Mouse (Mus musculus): ENCODE measurements around the gene Gm47995.
A peak's percentile ranks its signal among the peaks of the same experiment; 100 is the strongest.
"Not testable (repeated sequence)": the region's sequence is repeated elsewhere in the genome, so short reads cannot be mapped to it uniquely, and the experiment has no call there.

The Gm47995 gene

GRCm38 (mm10) chr1:151198120-151198519 is at the start of gene Gm47995:
Gene Gm47995, plus strand, starts transcription at chr1:151198448.
- DNase-seq: not testable (repeated sequence)

DNA sequence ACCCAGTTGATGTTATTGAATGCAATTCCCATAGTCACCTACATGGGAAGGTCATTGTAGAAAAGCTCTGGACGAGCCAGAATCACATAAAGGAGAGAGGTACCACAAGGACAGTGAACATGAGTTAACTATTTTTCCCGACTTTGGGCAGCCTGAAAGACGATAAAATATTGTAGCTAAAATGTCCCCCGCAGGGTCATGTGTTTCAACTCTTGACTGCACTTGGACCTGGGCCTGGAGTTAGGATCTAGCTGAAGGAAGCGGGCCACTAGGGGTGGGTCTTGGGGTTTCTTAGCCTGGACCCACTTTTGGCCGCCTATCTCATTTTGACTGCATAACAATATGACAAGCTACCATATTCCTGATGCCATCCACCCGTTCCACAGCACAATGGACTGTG is 48.0 kb upstream of the Gm47995 start:
- no peak for DNase-seq

DNA sequence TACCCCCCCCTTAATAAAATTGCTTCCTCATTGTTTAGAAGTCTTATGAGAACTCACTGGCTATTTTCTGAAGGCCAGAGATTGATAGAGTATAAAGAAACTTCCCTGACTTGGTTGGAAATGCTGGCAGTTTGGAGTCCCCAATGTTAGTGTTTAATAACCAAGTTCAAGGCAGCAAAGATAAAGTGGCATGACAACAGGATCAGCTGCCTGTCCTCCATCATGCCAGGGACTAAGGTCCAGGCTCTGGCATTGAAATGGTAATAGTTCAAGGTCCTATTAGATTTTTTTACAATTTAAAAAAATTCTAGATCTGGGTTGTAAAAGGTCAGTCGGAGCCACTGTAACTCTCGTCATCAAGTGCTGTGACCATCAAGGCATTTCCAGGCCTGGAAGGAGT is 47.2 kb upstream of the Gm47995 start:
- DNase-seq: no peak

DNA sequence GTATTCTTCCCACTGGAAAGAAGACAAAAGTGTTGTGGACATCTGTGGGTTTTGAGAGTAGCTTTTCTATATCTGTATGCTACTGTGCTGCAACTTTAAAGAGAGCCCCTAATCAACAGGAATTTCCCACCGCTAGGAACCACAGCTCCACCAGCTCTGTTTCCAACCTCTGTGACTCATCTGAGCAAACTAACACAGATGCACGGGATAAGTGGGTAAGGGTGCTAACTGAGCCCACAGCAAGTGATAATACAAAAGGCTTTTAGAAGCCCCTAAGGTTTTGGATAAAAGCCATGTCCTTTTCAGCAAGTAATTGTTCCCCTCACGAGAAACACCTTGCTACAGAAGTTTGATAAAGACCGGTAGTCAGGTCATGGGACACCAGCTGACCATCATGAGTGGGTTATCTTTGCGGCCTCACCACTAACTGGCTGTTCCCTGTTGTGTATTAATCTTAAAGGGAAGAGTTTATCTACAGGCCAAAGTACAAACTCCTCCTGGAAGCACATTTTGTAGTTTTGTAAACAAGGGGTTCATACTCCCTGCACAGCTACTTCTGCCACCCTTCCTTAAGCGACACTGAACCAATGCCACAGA is 45.1 kb upstream of the Gm47995 start:
- no peak for DNase-seq

GRCm38 (mm10) chr1:151154131-151154530 is 44.1 kb upstream of the Gm47995 start:
- not testable (repeated sequence) for DNase-seq

DNA sequence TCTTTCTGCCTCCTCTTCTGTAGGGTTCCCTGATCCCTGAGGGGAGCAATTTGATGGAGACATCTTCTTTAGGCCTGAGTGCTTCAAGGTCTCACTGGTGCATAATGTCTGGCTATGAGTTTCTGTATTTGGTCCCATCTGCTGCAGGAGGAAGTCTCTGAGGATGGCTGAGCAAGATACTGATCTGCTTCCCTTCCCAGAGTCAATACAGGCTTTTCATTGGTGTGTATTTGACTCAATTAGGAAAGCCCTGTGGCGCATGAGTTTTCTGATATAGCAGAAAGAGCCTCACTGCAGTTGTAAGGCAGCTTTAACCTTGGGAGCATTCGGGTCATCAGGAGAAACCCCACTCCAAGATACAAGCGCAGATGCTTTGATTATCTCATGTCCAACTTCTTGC is 42.1 kb upstream of the Gm47995 start:
- no peak for DNase-seq

GRCm38 (mm10) chr1:151156777-151157632 is 41.2 kb upstream of the Gm47995 start:
- no peak for DNase-seq

- DNase-seq: no peak
Observed at GRCm38 (mm10) chr1:151157963-151158856, 40.0 kb upstream of the Gm47995 start.

- DNase-seq: no peak
Observed at GRCm38 (mm10) chr1:151158857-151159510, 39.3 kb upstream of the Gm47995 start.

GRCm38 (mm10) chr1:151166031-151166430 is 32.2 kb upstream of the Gm47995 start:
- no peak for DNase-seq

- DNase-seq: no peak
Observed at GRCm38 (mm10) chr1:151167297-151168047, 30.8 kb upstream of the Gm47995 start.

DNA sequence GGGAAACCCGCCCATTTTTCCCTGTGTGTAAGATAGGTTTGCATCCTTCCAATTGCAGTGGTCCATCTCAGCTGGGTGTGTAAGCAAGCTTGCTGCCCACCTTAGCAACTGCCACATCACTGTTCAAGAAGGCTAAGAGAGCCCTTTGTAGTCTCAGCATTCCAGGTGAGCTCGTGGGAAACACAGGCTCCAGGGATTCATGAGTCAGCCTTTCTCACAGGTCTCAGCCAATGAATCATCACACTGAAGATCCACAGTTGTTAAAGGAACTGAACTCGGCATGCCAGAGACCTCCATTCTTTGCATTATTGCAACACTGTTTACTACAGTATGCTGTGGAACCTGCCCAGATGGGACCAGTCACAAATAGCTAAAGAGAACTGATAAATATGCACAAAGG is 29.6 kb upstream of the Gm47995 start:
- no peak for DNase-seq

- DNase-seq: no peak
Observed at GRCm38 (mm10) chr1:151171572-151172461, 26.4 kb upstream of the Gm47995 start.

- peak in 1 of 2 experiments; percentile 13 for DNase-seq
Observed at GRCm38 (mm10) chr1:151177030-151177936, 21.0 kb upstream of the Gm47995 start.

DNA sequence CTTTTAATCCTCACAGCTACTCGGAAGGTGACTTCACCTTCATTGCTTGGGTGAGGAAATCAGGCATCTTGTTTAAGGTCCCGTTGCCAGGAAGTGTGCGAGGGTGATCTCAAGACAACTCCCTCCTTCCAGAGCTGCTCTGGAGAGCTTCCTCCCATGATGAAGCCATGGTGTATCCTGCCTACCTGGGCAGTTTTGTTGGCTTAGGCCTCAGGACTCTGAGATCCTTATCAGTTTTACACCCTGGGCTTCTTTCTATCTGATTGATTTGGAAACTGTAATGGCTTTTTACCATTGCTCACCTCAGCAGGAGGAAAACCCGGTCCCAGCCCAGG is 20.3 kb upstream of the Gm47995 start:
- DNase-seq: no peak

GRCm38 (mm10) chr1:151178505-151179083 is 19.7 kb upstream of the Gm47995 start:
- DNase-seq: no peak

DNA sequence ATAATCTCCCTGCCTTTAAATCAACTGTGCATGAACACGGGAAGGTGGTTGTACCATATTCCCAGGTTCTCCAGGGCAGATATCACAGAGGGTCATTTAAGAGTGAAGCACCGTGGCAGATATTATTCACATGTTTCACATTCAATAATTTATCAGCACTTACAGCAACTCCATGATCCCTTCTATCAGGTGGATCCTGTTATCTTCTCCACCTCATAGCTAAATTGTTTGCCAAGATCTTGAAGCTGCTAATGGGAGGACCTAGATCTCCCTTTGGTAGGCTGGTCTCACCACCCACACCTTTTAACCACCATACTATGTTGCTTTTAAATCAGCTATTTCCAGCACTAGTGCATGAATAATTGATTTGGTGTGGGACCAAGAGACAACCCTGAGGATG is 18.1 kb upstream of the Gm47995 start:
- DNase-seq: no peak

GRCm38 (mm10) chr1:151182266-151182665 is 16.0 kb upstream of the Gm47995 start, which contains the start of gene Gm47985:
Gene Gm47985, plus strand, starts transcription at chr1:151182537.
- DNase-seq: not testable (repeated sequence)

DNA sequence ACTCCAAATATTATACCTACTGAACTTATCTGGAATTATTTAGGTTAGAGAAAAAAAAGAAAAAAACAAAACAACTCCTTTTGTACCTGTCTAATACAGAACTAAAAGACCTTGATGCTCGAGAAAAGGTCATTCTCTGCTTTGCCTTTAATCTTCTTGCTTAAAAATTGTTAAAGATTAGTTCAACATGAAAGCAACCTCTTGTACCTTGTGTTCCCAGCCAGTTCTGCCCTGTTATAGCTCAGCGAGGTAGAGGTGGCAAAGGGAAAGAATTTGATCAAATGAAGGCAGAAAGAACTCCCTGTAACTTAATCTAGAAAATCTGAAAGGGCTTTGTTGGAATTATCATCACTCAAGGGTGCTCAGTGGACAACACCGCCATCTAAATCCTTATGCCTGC is 12.1 kb upstream of the Gm47995 start:
- DNase-seq: not testable (repeated sequence)

Measured in thymus, postnatal 36 days (tissue).